Comparison of ENCODE assay signal across 8 mouse cellular contexts in the genomic region with DNA sequence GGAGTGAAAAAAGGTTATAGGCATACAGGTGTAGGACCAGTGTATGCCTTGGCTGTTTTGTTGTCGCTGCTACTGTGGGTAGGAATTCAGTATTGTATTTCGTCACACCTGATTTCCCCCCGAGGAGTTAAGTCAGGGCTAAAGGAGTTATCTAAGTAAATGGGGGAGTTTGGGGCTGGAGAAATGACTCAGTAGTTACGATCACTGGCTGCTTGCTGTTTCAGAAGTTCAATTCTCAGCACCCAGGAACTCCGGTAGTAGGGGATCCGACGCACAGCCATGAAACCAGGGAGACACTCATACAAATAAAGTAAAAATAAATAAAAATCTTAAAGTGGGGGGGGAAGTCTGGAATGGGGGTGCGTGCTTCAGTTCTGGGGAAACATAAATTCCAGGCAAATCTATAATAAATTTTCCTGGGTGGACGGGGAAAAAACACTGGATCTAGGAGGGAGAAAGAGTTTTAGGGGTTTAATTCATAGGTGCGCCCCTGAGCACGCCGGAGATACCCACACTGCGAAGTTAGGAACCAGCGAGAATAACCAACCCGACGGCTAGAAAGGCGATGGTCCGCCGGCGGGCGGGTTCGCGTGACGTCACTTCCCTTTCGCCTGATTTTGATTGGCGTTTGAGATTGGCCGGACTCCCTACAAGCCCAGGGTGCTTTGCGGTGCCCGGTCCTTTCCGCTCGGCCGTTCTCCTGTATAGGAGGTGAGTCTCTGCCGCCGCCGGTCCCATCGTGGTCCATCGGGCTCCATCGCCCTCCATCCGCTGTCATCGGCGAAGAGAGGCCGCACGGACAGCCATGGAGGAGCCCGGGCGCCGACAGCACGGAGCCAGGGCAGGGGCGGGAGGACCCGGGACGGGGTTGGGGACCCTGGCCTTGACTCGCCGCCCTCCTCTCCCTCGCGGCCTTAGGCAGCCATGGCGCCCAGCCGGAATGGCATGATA. TPM values are rescaled to one million over a fixed set of nuclear protein-coding genes. Genes with fewer than 3 reads are reported as not detected.
DNase-seq lines count a peak whose midpoint lies in the region; ATAC-seq and TF ChIP-seq lines count a peak whose summit lies in the region.

A gene (plus strand): TSS at position 616 of the 951 bp plus-strand sequence.

- TF ChIP-seq CTCF in liver, embryonic 14.5 days (IDR thresholded peaks at IDR 0.05; ENCODE audit: low read depth): no peak
- no peak for TF ChIP-seq CTCF in stomach, postnatal 0 days (IDR thresholded peaks at IDR 0.05; ENCODE audit: low read depth)

- ATAC-seq in heart, embryonic 15.5 days (replicated peaks; ENCODE audit: insufficient number of reproducible peaks, insufficient read depth, low FRiP score, low read depth): peak; percentile 96
- peak; percentile 93 for ATAC-seq in liver, embryonic 14.5 days (ENCODE audit: insufficient read depth)
- peak; percentile 95 for ATAC-seq in neural tube, embryonic 11.5 days (ENCODE audit: insufficient read depth, low FRiP score, low TSS enrichment)
- ATAC-seq in stomach, postnatal 0 days (ENCODE audit: low FRiP score, low TSS enrichment): peak; percentile 95

- peak; percentile 6; the same call in 1 of the 2 replicates for TF ChIP-seq EP300 in liver, embryonic 14.5 days (IDR thresholded peaks at IDR 0.05; ENCODE audit: low read depth)
- no peak for TF ChIP-seq EP300 in stomach, postnatal 0 days (optimal IDR thresholded peaks at IDR 0.05)

- H3K27me3 ChIP-seq in forebrain, embryonic 10.5 days (ENCODE audit: poor library complexity, severe bottlenecking): no peaks in the 10 kb centered on the region
- no peaks in the 10 kb centered on the region for H3K27me3 ChIP-seq in heart, embryonic 15.5 days
- no peaks in the 10 kb centered on the region for H3K27me3 ChIP-seq in liver, embryonic 14.5 days (ENCODE audit: control insufficient read depth, insufficient read depth, low read length)
- no peaks in the 10 kb centered on the region for H3K27me3 ChIP-seq in neural tube, embryonic 11.5 days (ENCODE audit: control insufficient read depth, insufficient read depth, low read length)
- no peaks in the 10 kb centered on the region for H3K27me3 ChIP-seq in stomach, postnatal 0 days (ENCODE audit: control insufficient read depth, insufficient read depth, low read length)

- peak within 1 kb of the TSS; percentile 83 for H3K4me3 ChIP-seq in forebrain, embryonic 10.5 days
- peak within 1 kb of the TSS; percentile 65 for H3K4me3 ChIP-seq in heart, embryonic 15.5 days
- H3K4me3 ChIP-seq in liver, embryonic 14.5 days (ENCODE audit: insufficient read depth in 1 of 2, low read depth in 2 of 2, low read length in 2 of 2): peak within 1 kb of the TSS; percentile 79 to 85
- peak within 1 kb of the TSS; percentile 95 for H3K4me3 ChIP-seq in neural tube, embryonic 11.5 days (ENCODE audit: low read depth, low read length)
- H3K4me3 ChIP-seq in stomach, postnatal 0 days (ENCODE audit: low read depth, low read length): peak within 1 kb of the TSS; percentile 89

- peaks cover 22% of the 10 kb centered on the region for H3K4me1 ChIP-seq in forebrain, embryonic 10.5 days
- peaks cover 18% of the 10 kb centered on the region for H3K4me1 ChIP-seq in heart, embryonic 15.5 days (replicated peaks)
- peaks cover 4 to 6% of the 10 kb centered on the region in 2 experiments for H3K4me1 ChIP-seq in liver, embryonic 14.5 days (replicated peaks; ENCODE audit: control insufficient read depth in 2 of 2, insufficient read depth in 2 of 2, low read length in 1 of 2)
- peaks cover 8% of the 10 kb centered on the region for H3K4me1 ChIP-seq in neural tube, embryonic 11.5 days (ENCODE audit: control insufficient read depth, insufficient read depth, low read length)
- H3K4me1 ChIP-seq in stomach, postnatal 0 days (replicated peaks; ENCODE audit: control insufficient read depth, insufficient read depth): 0 out of 2 replicates have a peak, but pooled peaks cover 6% of the 10 kb centered on the region

- peaks cover 54% of the 10 kb centered on the region for H3K36me3 ChIP-seq in forebrain, embryonic 10.5 days (replicated peaks)
- peaks cover 33% of the 10 kb centered on the region for H3K36me3 ChIP-seq in heart, embryonic 15.5 days
- peaks cover 25% of the 10 kb centered on the region for H3K36me3 ChIP-seq in liver, embryonic 14.5 days (replicated peaks; ENCODE audit: control insufficient read depth, insufficient read depth, low read depth)
- H3K36me3 ChIP-seq in neural tube, embryonic 11.5 days (ENCODE audit: control insufficient read depth, insufficient read depth, low read length): peaks cover 14% of the 10 kb centered on the region
- H3K36me3 ChIP-seq in stomach, postnatal 0 days (ENCODE audit: control insufficient read depth, insufficient read depth, low read length): peaks cover 15% of the 10 kb centered on the region

- 2% methylated on average over 56 of the region's 56 CpGs for WGBS in forebrain, embryonic 10.5 days
- 1% methylated on average over 56 of the region's 56 CpGs for WGBS in heart, embryonic 15.5 days
- under 1% methylated on average over 56 of the region's 56 CpGs for WGBS in liver, embryonic 14.5 days (ENCODE audit: insufficient replicate concordance)
- 2% methylated on average over 54 of the region's 56 CpGs for WGBS in neural tube, embryonic 11.5 days
- under 1% methylated on average over 48 of the region's 56 CpGs for WGBS in stomach, postnatal 0 days

- DNase-seq in CD8-positive naive resting alpha-beta T cell, adult 2 months (ENCODE audit: low read depth in 2 of 2, low spot score in 2 of 2): peak; percentile 78 to 84
- DNase-seq in c-Kit-positive CD71-negative TER-119-negative erythroid progenitor cells, embryonic 14.5 days (ENCODE audit: low read depth): peak; percentile 84
- DNase-seq in forebrain, embryonic 10.5 days (ENCODE audit: extremely low spot score, low spot score): peak; percentile 97
- DNase-seq in kidney, postnatal 25 days: peak; percentile 98
- peak; percentile 89 to 92 (median 92) for DNase-seq in liver, embryonic 14.5 days (ENCODE audit: low read depth in 3 of 3, low spot score in 3 of 3)
- peak; percentile 96 for DNase-seq in neural tube, embryonic 11.5 days (ENCODE audit: low spot score)
- DNase-seq in stomach, postnatal 0 days (ENCODE audit: low spot score): peak; percentile 97

- H3K27ac ChIP-seq in forebrain, embryonic 10.5 days: peak within 1 kb of the TSS; percentile 99
- H3K27ac ChIP-seq in heart, embryonic 15.5 days: peak within 1 kb of the TSS; percentile 85
- H3K27ac ChIP-seq in liver, embryonic 14.5 days: peak within 1 kb of the TSS; percentile 75
- H3K27ac ChIP-seq in neural tube, embryonic 11.5 days (ENCODE audit: low read depth, low read length): peak within 1 kb of the TSS; percentile 93
- H3K27ac ChIP-seq in stomach, postnatal 0 days (replicated peaks): peak within 1 kb of the TSS; percentile 96

- peak within 1 kb of the TSS; percentile 88 for H3K4me2 ChIP-seq in heart, embryonic 15.5 days
- peak within 1 kb of the TSS; percentile 97 for H3K4me2 ChIP-seq in liver, embryonic 14.5 days (ENCODE audit: low read depth)
- peak within 1 kb of the TSS; percentile 95 for H3K4me2 ChIP-seq in neural tube, embryonic 11.5 days (ENCODE audit: low read depth)
- peak within 1 kb of the TSS; percentile 76 for H3K4me2 ChIP-seq in stomach, postnatal 0 days (replicated peaks; ENCODE audit: low read depth)

- H3K9ac ChIP-seq in heart, embryonic 15.5 days: peak within 1 kb of the TSS; percentile 91
- H3K9ac ChIP-seq in liver, embryonic 14.5 days (replicated peaks): peak within 1 kb of the TSS; percentile 94
- peak within 1 kb of the TSS; percentile 97 for H3K9ac ChIP-seq in neural tube, embryonic 11.5 days (ENCODE audit: low read length)
- peak within 1 kb of the TSS; percentile 92 for H3K9ac ChIP-seq in stomach, postnatal 0 days (ENCODE audit: low read length)

- no peaks in the 10 kb centered on the region for H3K9me3 ChIP-seq in forebrain, embryonic 10.5 days
- no peaks in the 10 kb centered on the region for H3K9me3 ChIP-seq in heart, embryonic 15.5 days (replicated peaks)
- H3K9me3 ChIP-seq in liver, embryonic 14.5 days (ENCODE audit: control insufficient read depth, low read length): no peaks in the 10 kb centered on the region
- H3K9me3 ChIP-seq in neural tube, embryonic 11.5 days (ENCODE audit: control insufficient read depth, low read length): no peaks in the 10 kb centered on the region
- no peaks in the 10 kb centered on the region for H3K9me3 ChIP-seq in stomach, postnatal 0 days (ENCODE audit: control insufficient read depth, low read length)

RNA-seq across cellular contexts. Expression of the gene that starts here (rescaled TPM):
- 1,382 and 1,410 TPM in 2 replicates for polyA plus RNA-seq in forebrain, embryonic 10.5 days (2016; fragmentation: Nextera tagmentation; extraction: Ambion mirVana)
- 802 and 841 TPM in 2 replicates for polyA plus RNA-seq in heart, embryonic 15.5 days (2015; fragmentation: Nextera tagmentation; extraction: Ambion mirVana)
- 1,340 and 1,385 TPM in 2 replicates for polyA plus RNA-seq in liver, embryonic 14.5 days (2012; rRNA removed)
- 1,145 and 1,179 TPM in 2 replicates for polyA plus RNA-seq in liver, embryonic 14.5 days (2014; fragmentation: Nextera tagmentation; extraction: Ambion mirVana)
- polyA plus RNA-seq in neural tube, embryonic 11.5 days (2014; fragmentation: Nextera tagmentation; extraction: Ambion mirVana): 1,194 and 1,271 TPM in 2 replicates
- polyA plus RNA-seq in stomach, postnatal 0 days (2015; fragmentation: Nextera tagmentation; extraction: Ambion mirVana): 1,460 and 1,506 TPM in 2 replicates

Comparison
In these comparisons a context has a peak if more than half of its experiments do, and no peak if none do; other contexts are left out.
1. Peak in every context shown above with its lines: DNase-seq, ATAC-seq, H3K4me3 ChIP-seq and H3K27ac ChIP-seq.